Mouse (Mus musculus): ENCODE data around the gene Pctp.

Gene Pctp

GRCm38 (mm10) chr11:90007791-90008531 lies 5.3 kb upstream of the Pctp start:
- DNase-seq (ENCODE audit: low spot score): no peak

GRCm38 (mm10) chr11:90006111-90006510 lies 3.4 kb upstream of the Pctp start:
- no peak for DNase-seq (ENCODE audit: low spot score)

GRCm38 (mm10) chr11:90003386-90003785 lies 692 bp upstream of the Pctp start:
- DNase-seq (ENCODE audit: low spot score): no peak

- DNase-seq (ENCODE audit: low spot score): no peak
Measured at GRCm38 (mm10) chr11:90002987-90003348, 274 bp upstream of the Pctp start.

GRCm38 (mm10) chr11:90001396-90002230 lies 1.1 kb downstream of the Pctp start:
- DNase-seq (ENCODE audit: low spot score): no peak

GRCm38 (mm10) chr11:90000666-90001065 lies 2.0 kb downstream of the Pctp start:
- DNase-seq (ENCODE audit: low spot score): no peak

- no peak for DNase-seq (ENCODE audit: low spot score)
Measured at GRCm38 (mm10) chr11:89998996-89999770, 3.5 kb downstream of the Pctp start.

- no peak for DNase-seq (ENCODE audit: low spot score)
Measured at GRCm38 (mm10) chr11:89996856-89997255, 5.8 kb downstream of the Pctp start.

GRCm38 (mm10) chr11:89996406-89996805 lies 6.3 kb downstream of the Pctp start:
- DNase-seq (ENCODE audit: low spot score): no peak

GRCm38 (mm10) chr11:89995596-89995995 lies 7.1 kb downstream of the Pctp start:
- no peak for DNase-seq (ENCODE audit: low spot score)

GRCm38 (mm10) chr11:89994706-89995105 lies 8.0 kb downstream of the Pctp start:
- no peak for DNase-seq (ENCODE audit: low spot score)

- DNase-seq (ENCODE audit: low spot score): no peak
Measured at GRCm38 (mm10) chr11:89991661-89992060, 11.0 kb downstream of the Pctp start.

GRCm38 (mm10) chr11:89988936-89989589 lies 13.6 kb downstream of the Pctp start:
- DNase-seq (ENCODE audit: low spot score): peak; percentile 36

GRCm38 (mm10) chr11:89986516-89986915 lies 16.2 kb downstream of the Pctp start:
- DNase-seq (ENCODE audit: low spot score): no peak

GRCm38 (mm10) chr11:89985200-89986187 lies 17.2 kb downstream of the Pctp start:
- no peak for DNase-seq (ENCODE audit: low spot score)

- DNase-seq (ENCODE audit: low spot score): no peak
Measured at GRCm38 (mm10) chr11:89984436-89984835, 18.3 kb downstream of the Pctp start.

- DNase-seq (ENCODE audit: low spot score): no peak
Measured at GRCm38 (mm10) chr11:89982918-89983317, 19.8 kb downstream of the Pctp start.

GRCm38 (mm10) chr11:89980106-89980505 lies 22.6 kb downstream of the Pctp start:
- no peak for DNase-seq (ENCODE audit: low spot score)

GRCm38 (mm10) chr11:89978914-89979818 lies 23.5 kb downstream of the Pctp start:
- DNase-seq (ENCODE audit: low spot score): no peak

- DNase-seq (ENCODE audit: low spot score): no peak
Measured at GRCm38 (mm10) chr11:89978353-89978831, 24.3 kb downstream of the Pctp start.

Data from left cerebral cortex, adult 11 months (tissue).